Mouse (Mus musculus): ENCODE data around the gene Fh1.

GRCm38 (mm10) chr1:175639072-175639471, 13.6 kb upstream of the Fh1 start:
- TF ChIP-seq EP300 (IDR thresholded peaks at IDR 0.05) (no peak), CTCF (IDR thresholded peaks at IDR 0.05) (no peak)
